Mouse (Mus musculus): Measurements from ENCODE around the gene Mdm2. TPM values are rescaled to one million over a fixed set of nuclear protein-coding genes. Genes with fewer than 3 reads are reported as not detected.
"Not testable (repeated sequence)": the region's sequence is repeated elsewhere in the genome, so short reads cannot be mapped to it uniquely, and the experiment has no call there.

Gene Mdm2
- polyA plus RNA-seq, 1 experiment from 2014 or later: 52.5 TPM

DNA sequence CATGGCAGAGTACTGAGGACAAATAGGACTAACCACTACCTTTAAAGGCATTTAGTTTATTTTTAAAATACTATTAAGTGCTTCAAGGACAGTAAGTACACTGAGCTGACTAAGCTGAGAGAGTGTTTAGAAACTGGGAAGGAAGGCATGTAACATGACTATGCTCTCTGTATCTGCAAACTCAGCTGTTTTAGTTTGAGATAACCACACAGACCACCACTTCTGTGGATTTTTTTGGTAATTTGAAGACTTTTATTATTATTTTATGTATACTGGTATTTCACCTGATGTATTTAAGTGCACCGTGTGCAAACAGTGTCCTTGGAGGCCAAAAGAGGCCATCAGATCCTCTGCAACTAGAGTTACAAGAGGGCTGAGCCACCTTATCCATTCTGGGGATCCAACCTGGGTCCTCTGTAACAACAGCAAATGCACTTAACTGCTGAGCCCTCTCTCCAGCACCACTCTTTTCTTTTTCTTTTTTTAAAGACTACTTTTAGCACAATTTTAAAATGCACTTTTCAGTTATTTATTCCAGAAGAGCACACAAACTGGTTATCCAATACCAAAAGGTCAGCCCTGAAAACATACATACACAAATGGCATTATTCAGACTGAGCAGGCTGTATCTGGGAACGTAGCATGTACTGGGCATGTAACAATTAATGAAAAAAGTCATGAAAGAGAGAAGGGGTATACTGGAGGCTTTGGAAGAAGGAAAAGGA lies 3.3 kb downstream of the Mdm2 start:
- H3K4me1 ChIP-seq (replicated peaks): peaks cover 26% of the 10 kb centered on the region
- H3K4me2 ChIP-seq: no peak overlapping the region
- no peak overlapping the region for H3K4me3 ChIP-seq
- no peak overlapping the region for H3K27ac ChIP-seq (replicated peaks)
- no peak for ATAC-seq (ENCODE audit: low FRiP score, low read depth)
- H3K27me3 ChIP-seq: no peaks in the 10 kb centered on the region
- H3K36me3 ChIP-seq: peaks cover 48% of the 10 kb centered on the region
- no peaks in the 10 kb centered on the region for H3K9me3 ChIP-seq
- WGBS: 96% methylated on average over 2 of the region's 2 CpGs
- no peak overlapping the region for H3K9ac ChIP-seq

DNA sequence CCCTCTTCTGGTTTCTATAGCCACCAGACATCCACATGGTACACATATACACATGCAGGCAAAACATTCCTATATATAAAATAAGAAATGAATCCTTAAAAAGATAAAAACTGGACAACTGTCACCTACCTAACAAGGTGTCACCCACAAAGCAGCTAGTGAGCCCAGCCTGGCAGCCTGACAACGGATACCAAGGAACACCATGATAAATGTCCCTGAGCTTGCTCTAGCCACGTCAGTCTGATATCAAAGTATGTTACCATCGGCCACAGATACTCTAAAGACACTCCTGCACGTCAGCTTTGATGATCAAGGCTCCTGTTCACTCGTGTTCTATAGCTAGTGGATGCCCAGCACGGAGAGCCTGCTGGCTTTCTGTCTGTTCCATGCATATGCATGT lies 4.1 kb downstream of the Mdm2 start:
- WGBS: 79% methylated on average over 6 of the region's 6 CpGs
- Histone ChIP-seq H3K4me2 (no peak overlapping the region), H3K27me3 (no peaks in the 10 kb centered on the region), H3K9me3 (no peaks in the 10 kb centered on the region), H3K36me3 (peaks cover 55% of the 10 kb centered on the region), H3K9ac (no peak overlapping the region), H3K27ac (replicated peaks) (no peak overlapping the region), H3K4me3 (no peak overlapping the region), H3K4me1 (replicated peaks) (peaks cover 25% of the 10 kb centered on the region)
- no peak for ATAC-seq (ENCODE audit: low FRiP score, low read depth)

DNA sequence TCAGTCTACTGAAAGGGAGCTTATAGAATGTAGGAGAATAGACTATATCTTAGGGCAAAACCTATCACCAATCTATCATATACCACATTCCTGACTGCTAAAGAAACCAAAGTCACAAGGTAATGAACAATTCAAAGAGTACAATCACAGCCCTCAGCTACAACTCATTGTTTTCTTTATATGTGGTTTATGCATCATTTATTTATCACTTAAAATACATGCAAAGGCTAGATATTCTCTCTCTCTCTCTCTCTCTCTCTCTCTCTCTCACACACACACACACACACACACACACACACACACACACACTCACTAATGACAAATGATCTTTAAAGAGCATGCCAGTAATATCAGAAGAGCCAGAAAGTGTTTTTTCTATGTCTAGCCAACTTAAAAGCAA lies 4.8 kb downstream of the Mdm2 start:
- Histone ChIP-seq H3K9ac (no peak overlapping the region), H3K4me3 (no peak overlapping the region), H3K4me2 (no peak overlapping the region), H3K9me3 (no peaks in the 10 kb centered on the region), H3K36me3 (peaks cover 57% of the 10 kb centered on the region), H3K4me1 (replicated peaks) (peaks cover 20% of the 10 kb centered on the region), H3K27ac (replicated peaks) (no peak overlapping the region), H3K27me3 (no peaks in the 10 kb centered on the region)
- ATAC-seq (ENCODE audit: low FRiP score, low read depth): no peak

DNA sequence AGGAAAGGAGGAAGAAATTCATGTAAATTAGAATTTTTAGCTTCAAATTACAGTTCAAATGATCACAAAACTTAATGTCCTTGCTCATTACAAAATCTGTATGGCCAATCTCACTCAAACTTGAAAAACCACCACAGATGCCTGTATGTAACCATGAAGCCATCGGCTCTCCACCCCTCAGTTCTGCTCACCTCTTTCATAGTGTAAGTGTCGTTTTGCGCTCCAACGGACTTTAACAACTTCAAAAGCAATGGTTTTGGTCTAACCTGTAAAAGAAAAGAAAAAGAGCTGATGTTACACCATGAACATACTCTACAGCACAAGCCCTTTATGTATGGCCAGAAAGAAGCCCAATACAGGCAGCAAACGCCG lies 5.6 kb downstream of the Mdm2 start:
- H3K36me3 ChIP-seq: peaks cover 66% of the 10 kb centered on the region
- H3K4me3 ChIP-seq: no peak overlapping the region
- 95% methylated on average over 6 of the region's 6 CpGs for WGBS
- H3K9ac ChIP-seq: no peak overlapping the region
- H3K9me3 ChIP-seq: no peaks in the 10 kb centered on the region
- peaks cover 20% of the 10 kb centered on the region for H3K4me1 ChIP-seq (replicated peaks)
- no peaks in the 10 kb centered on the region for H3K27me3 ChIP-seq
- no peak for ATAC-seq (ENCODE audit: low FRiP score, low read depth)
- H3K4me2 ChIP-seq: no peak overlapping the region
- no peak overlapping the region for H3K27ac ChIP-seq (replicated peaks)

DNA sequence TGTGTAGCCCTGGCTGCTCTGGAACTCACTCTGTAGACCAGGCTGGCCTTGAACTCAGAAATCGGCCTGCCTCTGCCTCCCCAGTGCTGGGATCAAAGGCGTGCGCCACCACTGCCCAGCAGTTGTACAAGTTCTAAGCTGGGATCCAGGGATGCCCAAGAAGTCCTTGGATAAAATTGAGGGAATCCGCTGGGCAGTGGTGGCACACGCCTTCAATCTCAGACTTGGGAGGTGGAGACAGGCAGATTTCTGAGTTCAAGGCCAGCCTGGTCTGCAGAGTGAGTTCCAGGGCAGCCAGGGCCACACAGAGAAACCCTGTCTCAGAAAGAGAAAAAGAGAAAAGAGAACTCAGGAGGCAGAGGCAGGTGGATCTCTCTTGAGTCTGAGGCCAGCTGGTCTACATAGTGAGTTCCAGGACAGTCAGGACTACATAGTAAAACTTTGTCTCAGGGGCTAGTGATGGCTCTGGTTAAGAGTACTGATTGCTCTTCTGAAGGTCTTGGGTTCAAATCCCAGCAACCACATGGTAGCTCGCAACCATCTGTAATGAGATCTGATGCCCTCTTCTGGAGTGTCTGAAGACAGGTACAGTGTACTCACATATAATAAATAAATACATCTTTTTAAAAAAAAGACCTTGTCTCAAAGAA lies 6.1 kb downstream of the Mdm2 start:
- H3K4me3 ChIP-seq; ATAC-seq (ENCODE audit: low FRiP score, low read depth); H3K27ac ChIP-seq (replicated peaks); H3K4me2 ChIP-seq; H3K9ac ChIP-seq; H3K27me3 ChIP-seq; H3K9me3 ChIP-seq: not testable (repeated sequence)
- 98% methylated on average over 6 of the region's 6 CpGs for WGBS
- Histone ChIP-seq H3K36me3 (peaks cover 71% of the 10 kb centered on the region), H3K4me1 (replicated peaks) (peaks cover 19% of the 10 kb centered on the region)

DNA sequence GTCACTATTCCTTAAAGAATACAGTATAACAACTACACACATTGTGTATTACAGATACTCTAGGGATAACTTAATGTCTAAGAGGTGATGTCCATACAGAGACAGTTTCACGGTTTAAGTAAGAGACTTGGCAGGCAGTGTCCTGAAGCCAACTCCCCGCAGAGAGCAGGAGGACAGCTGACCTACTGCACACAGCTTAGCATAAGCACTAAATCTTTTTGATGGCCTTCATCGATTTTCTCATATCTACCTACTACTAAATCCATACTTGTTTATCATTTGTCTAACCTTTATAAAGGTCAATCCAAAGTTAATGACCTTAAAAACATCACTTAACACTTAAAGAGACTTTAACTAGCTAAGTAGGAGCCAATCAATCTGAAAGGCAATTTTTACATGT lies 7.1 kb downstream of the Mdm2 start:
- no peak overlapping the region for H3K4me3 ChIP-seq
- H3K9me3 ChIP-seq: no peaks in the 10 kb centered on the region
- no peak for ATAC-seq (ENCODE audit: low FRiP score, low read depth)
- H3K36me3 ChIP-seq: peaks cover 80% of the 10 kb centered on the region
- H3K4me1 ChIP-seq (replicated peaks): peaks cover 10% of the 10 kb centered on the region
- H3K27ac ChIP-seq (replicated peaks): no peak overlapping the region
- H3K4me2 ChIP-seq: no peak overlapping the region
- H3K9ac ChIP-seq: no peak overlapping the region
- WGBS: 93% methylated on average over 3 of the region's 3 CpGs
- no peaks in the 10 kb centered on the region for H3K27me3 ChIP-seq

DNA sequence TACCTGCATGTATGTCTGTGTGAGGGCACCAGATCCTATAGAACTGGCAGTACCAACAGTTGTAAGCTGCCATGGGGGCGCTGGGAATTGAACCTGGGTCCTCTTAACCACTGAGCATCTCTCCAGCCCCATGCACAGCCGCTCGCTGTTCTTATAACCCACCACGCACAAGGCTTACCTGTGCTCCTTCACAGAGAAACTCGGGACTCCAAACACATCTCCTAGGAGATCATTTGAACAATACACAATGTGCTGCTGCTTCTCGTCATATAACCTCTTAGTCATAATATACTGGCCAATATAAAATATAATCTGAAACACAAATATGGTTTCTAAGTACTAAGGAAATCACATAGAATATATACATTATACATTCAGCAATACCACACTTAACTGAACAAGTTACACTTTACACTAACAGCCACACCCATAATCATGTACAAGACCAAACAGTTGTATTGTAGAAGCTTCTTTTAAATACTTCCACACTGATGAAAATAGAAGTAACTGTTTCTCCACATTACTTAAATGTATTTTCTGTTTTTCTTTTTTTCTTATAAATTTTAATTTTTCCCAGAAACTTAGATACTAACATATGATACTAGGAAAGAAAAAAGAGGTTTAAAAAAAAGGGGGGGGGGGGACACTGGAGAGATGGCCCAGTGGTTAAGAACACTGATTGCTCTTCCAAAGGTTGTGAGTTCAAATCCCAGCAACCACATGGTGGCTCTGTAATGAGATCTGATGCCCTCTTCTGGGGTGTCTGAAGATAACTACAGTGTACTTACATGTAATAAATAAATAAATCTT lies 8.3 kb downstream of the Mdm2 start:
- WGBS: 94% methylated on average over 6 of the region's 6 CpGs
- Histone ChIP-seq H3K4me3 (no peak overlapping the region), H3K4me2 (no peak overlapping the region), H3K27ac (replicated peaks) (no peak overlapping the region), H3K36me3 (peaks cover 85% of the 10 kb centered on the region), H3K4me1 (replicated peaks) (peaks cover 8% of the 10 kb centered on the region), H3K27me3 (no peaks in the 10 kb centered on the region), H3K9ac (no peak overlapping the region), H3K9me3 (no peaks in the 10 kb centered on the region)
- ATAC-seq (ENCODE audit: low FRiP score, low read depth): no peak

DNA sequence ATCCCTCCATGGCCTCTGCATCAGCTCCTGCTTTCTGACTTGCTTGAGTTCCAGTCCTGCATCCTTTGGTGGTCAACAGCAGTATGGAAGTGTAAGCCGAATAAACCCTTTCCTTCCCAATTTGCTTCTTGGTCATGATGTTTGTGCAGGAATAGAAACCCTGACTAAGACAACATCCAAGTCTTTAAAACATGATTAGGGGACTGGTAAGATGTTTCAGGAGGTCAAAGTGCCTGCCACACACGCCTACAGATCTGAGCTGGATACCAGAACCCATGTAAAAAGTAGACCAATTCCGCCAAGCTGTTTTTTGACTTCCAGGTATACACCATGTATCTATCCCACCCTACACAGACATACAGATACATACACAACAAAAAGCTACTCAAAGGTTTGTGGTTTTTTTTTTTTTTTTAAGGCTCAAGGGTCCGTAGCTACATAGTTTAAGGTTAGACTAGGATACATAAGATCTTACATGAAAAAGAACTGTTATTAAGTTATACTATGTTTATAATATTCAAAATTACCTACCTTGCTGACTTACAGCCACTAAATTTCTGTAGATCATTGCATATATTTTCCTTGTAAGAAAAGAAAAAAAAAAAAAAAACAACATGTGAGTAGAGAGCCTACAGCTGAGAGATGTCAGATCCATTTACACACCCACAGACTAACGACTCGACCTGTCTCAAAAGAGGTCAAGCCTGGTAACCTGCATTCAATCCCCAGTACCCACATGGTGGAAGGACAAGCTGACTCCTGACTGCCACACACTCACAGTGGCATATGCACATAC lies 9.3 kb downstream of the Mdm2 start:
- H3K9me3 ChIP-seq: no peaks in the 10 kb centered on the region
- H3K9ac ChIP-seq: no peak overlapping the region
- WGBS: 92% methylated on average over 6 of the region's 6 CpGs
- H3K4me2 ChIP-seq: no peak overlapping the region
- no peak overlapping the region for H3K27ac ChIP-seq (replicated peaks)
- H3K4me3 ChIP-seq: no peak overlapping the region
- H3K36me3 ChIP-seq: peaks cover 86% of the 10 kb centered on the region
- H3K27me3 ChIP-seq: no peaks in the 10 kb centered on the region
- ATAC-seq (ENCODE audit: low FRiP score, low read depth): no peak
- H3K4me1 ChIP-seq (replicated peaks): no peaks in the 10 kb centered on the region

DNA sequence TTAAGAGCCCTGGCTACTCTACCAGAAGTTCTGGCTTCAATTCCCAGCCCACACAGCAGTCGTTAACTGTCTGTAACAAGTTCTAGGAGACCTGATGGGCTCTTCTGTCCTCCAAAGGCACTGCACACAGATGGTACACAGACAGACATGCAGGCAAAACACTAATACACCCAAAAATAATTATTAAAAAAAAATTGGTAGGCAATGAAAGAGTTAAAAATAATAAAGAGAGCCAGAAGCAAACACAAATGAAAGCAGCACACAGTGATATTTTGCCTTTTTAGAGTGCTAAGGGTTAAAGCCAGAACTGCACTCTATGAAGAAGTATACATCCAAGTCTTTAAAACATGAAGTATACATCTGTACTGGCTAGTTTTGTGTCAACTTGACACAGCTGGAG lies 10.1 kb downstream of the Mdm2 start:
- no peak overlapping the region for H3K9ac ChIP-seq
- 93% methylated on average over 1 of the region's 1 CpGs for WGBS
- peaks cover 91% of the 10 kb centered on the region for H3K36me3 ChIP-seq
- H3K27ac ChIP-seq (replicated peaks): no peak overlapping the region
- no peaks in the 10 kb centered on the region for H3K4me1 ChIP-seq (replicated peaks)
- no peaks in the 10 kb centered on the region for H3K27me3 ChIP-seq
- H3K4me3 ChIP-seq: no peak overlapping the region
- no peak for ATAC-seq (ENCODE audit: low FRiP score, low read depth)
- H3K9me3 ChIP-seq: no peaks in the 10 kb centered on the region
- no peak overlapping the region for H3K4me2 ChIP-seq

DNA sequence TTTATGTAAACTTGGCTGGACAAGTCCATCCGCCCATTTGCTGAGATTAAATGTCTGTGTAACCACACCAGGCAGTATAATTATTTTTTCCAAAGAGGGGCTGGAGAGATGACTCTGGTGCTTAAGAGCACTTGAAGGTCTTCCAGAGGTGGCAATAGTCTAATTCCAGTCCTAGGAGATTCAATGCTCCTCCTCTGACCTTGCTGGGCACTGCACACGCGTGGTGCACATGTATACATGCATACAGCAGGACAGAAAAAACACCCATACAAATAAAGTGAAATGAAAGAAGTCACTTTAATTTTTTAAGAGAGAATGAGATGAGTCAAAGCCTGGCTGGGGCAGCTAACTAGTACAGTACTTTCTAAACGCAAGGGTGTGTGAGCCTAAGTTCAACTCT lies 10.6 kb downstream of the Mdm2 start:
- Histone ChIP-seq H3K4me3 (no peak overlapping the region), H3K9ac (no peak overlapping the region), H3K4me2 (no peak overlapping the region), H3K9me3 (no peaks in the 10 kb centered on the region), H3K36me3 (peaks cover 91% of the 10 kb centered on the region), H3K27ac (replicated peaks) (no peak overlapping the region), H3K4me1 (replicated peaks) (no peaks in the 10 kb centered on the region), H3K27me3 (no peaks in the 10 kb centered on the region)
- no peak for ATAC-seq (ENCODE audit: low FRiP score, low read depth)
- 97% methylated on average over 4 of the region's 4 CpGs for WGBS

DNA sequence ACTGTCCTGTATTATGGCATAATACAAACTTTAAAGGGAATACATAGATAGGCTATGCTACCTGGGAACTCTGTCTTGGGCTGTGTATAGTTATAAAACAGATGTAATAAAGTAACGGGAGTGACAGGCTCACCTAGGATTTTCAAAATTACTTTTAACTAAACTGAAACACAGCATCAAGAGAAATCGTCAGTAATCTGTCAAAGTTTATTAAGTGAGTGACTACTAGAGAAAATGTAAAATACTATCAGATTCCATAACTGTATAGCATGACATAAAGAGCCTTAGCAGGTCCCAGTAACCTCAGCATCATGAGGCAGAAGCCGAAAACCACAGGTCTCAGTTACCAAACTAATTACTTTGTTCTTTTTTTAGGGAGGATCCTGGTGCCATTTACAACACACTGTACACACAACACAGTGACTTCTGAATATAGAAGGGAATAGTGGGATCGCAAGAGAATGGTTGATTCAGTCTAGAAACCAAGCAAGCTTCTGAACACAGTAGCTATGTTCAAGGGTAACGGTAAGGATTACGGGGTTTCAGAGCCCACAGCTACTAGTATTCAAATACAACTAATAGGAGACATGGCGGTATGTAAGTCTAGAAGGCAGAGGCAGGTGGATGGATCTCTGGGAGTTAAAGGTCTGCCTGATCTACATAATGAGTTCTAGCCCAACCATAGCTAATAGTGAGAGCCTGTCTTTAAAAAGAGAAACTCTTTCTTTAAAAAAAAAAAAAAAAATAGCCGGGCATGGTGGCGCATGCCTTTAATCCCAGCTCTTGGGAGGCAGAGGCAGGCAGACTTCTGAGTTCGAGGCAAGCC lies 12.0 kb downstream of the Mdm2 start:
- Histone ChIP-seq H3K27me3 (no peaks in the 10 kb centered on the region), H3K9ac (no peak overlapping the region), H3K4me1 (replicated peaks) (no peaks in the 10 kb centered on the region), H3K27ac (replicated peaks) (no peak overlapping the region), H3K4me2 (no peak overlapping the region), H3K4me3 (no peak overlapping the region), H3K9me3 (no peaks in the 10 kb centered on the region), H3K36me3 (peaks cover 91% of the 10 kb centered on the region)
- ATAC-seq (ENCODE audit: low FRiP score, low read depth): no peak
- 97% methylated on average over 10 of the region's 10 CpGs for WGBS

Data from hindbrain, embryonic 15.5 days (tissue).